Mouse (Mus musculus): Measurements from ENCODE around the gene Il1rl2.

- no peak for TF ChIP-seq CTCF (IDR thresholded peaks at IDR 0.05; ENCODE audit: control insufficient read depth, insufficient read depth, insufficient read length)
- TF ChIP-seq MAX (IDR thresholded peaks at IDR 0.05), result no peak
Measured at GRCm38 (mm10) chr1:40303179-40303866, 21.1 kb upstream of the Il1rl2 start.

All from C2C12 (cell line).